Mouse (Mus musculus): ENCODE results near the gene Camta1.

DNA sequence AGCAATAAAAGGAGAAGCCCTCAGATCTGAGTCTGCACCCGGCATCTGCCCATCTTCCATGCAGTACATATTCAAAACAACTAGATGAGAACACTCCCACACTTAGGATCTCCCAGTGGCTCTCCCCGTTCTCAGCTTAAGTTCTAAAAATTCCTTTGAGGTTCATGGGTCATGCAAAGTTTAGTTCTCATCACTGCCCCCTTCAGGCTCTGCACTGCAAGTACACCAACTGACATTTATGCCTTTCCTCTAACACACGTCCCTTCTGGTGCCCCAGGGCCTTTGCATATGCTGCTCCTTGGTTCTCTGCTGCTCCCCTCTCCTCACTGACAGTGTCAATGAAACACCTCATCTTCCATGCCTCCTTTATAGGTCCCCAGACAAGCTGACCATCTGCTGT, 436.5 kb downstream of the Camta1 start:
- TF ChIP-seq GATA1 (IDR thresholded peaks at IDR 0.05; ENCODE audit: borderline replicate concordance, low read length): no peak
- TF ChIP-seq FLI1 (IDR thresholded peaks at IDR 0.05; ENCODE audit: low read length): no peak
